Comparison of ENCODE assay signal across 16 mouse cellular contexts in the genomic region with DNA sequence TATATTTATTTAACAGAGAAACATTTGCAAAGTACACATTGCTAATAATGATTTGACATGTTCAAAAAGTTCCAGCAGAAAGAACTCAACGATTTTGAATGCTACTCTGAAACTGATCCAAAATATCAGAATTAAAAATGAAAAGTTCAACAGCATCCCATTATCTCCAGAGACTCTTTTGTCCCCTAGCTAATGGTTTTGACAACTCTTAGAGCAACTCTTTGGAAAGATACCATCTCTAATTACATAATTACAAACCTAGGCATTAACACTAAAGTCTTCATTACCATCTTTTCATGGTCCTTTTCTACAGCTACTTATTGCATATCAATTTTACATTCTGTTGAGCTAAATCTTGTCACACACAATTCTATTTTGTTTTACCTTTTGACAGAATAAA.
"Had no signal": no experiment of that assay in that cellular context is flagged by ENCODE, and none has a peak within 500 bp of the region (broad histone marks: within the 10 kb centered on the region; RNA-seq: fewer than 3 reads in every experiment).

No protein-coding gene starts in this region.

- H3K27me3 ChIP-seq: midbrain, embryonic 12.5 days; neural tube, embryonic 13.5 days; neural tube, embryonic 15.5 days had no signal

- H3K9me3 ChIP-seq: midbrain, embryonic 10.5 days; midbrain, embryonic 12.5 days; neural tube, embryonic 13.5 days; neural tube, embryonic 15.5 days had no signal

- H3K4me2 ChIP-seq: lung, embryonic 14.5 days; midbrain, embryonic 12.5 days; neural tube, embryonic 13.5 days; neural tube, embryonic 15.5 days had no signal

- DNase-seq: lung, embryonic 14.5 days; lung, postnatal 10 days; lung, postnatal 4 days; retina, postnatal 1 day; right cerebral cortex, adult 18-20 months; right cerebral cortex, postnatal 25 days; right cerebral cortex, postnatal 4 days; spleen, adult 18-20 months; thymus, adult 18-20 months; thymus, postnatal 14 days; thymus, postnatal 36 days had no signal

- H3K4me3 ChIP-seq: midbrain, embryonic 10.5 days; midbrain, embryonic 12.5 days; myocyte; neural tube, embryonic 13.5 days; neural tube, embryonic 15.5 days had no signal

- H3K36me3 ChIP-seq: midbrain, embryonic 10.5 days; midbrain, embryonic 12.5 days; neural tube, embryonic 13.5 days; neural tube, embryonic 15.5 days had no signal

- H3K27ac ChIP-seq: midbrain, embryonic 10.5 days; midbrain, embryonic 12.5 days; neural tube, embryonic 13.5 days; neural tube, embryonic 15.5 days had no signal

- H3K9ac ChIP-seq: lung, embryonic 14.5 days; midbrain, embryonic 12.5 days; neural tube, embryonic 13.5 days; neural tube, embryonic 15.5 days had no signal

- H3K4me1 ChIP-seq: midbrain, embryonic 10.5 days; midbrain, embryonic 12.5 days; neural tube, embryonic 13.5 days; neural tube, embryonic 15.5 days had no signal
